Comparison of ENCODE assay signal across 19 mouse cellular contexts in genomic region chr17:75071749-75072148, GRCm38 (mm10).
DNase-seq lines count a peak whose midpoint lies in the region; ATAC-seq and TF ChIP-seq lines count a peak whose summit lies in the region.
"Had no signal": no experiment of that assay in that cellular context is flagged by ENCODE, and none has a peak within 500 bp of the region (broad histone marks: within the 10 kb centered on the region; RNA-seq: fewer than 3 reads in every experiment).

No protein-coding gene starts in this region.

- H3K4me3 ChIP-seq in MEL (ENCODE audit: control insufficient read depth in 1 of 2, insufficient read depth in 1 of 2, low read depth in 2 of 2, low read length in 2 of 2), result no peak overlapping the region
- no peak overlapping the region for H3K4me3 ChIP-seq in heart, embryonic 14.5 days (ENCODE audit: control insufficient read depth in 1 of 2, insufficient read depth in 1 of 2, low read depth in 1 of 2, low read length in 2 of 2)
- no peak overlapping the region for H3K4me3 ChIP-seq in liver, embryonic 14.5 days (ENCODE audit: insufficient read depth in 1 of 2, low read depth in 2 of 2, low read length in 2 of 2)
- H3K4me3 ChIP-seq: hindbrain, embryonic 15.5 days; limb, embryonic 10.5 days; midbrain, embryonic 10.5 days; neural tube, embryonic 15.5 days had no signal

- H3K27ac ChIP-seq in MEL (ENCODE audit: control insufficient read depth, low read depth, low read length), result peak overlapping the region; percentile 11; the same call in 1 of the 2 replicates
- peak overlapping the region; percentile 50 to 88; a peak in 3 of 4 replicates for H3K27ac ChIP-seq in heart, embryonic 14.5 days (replicated peaks in 1 of 2; ENCODE audit: control insufficient read depth in 1 of 2, insufficient read depth in 1 of 2, low read depth in 2 of 2, low read length in 2 of 2)
- H3K27ac ChIP-seq in liver, embryonic 14.5 days, result no peak overlapping the region
- H3K27ac ChIP-seq: hindbrain, embryonic 15.5 days; limb, embryonic 10.5 days; midbrain, embryonic 10.5 days; neural tube, embryonic 15.5 days had no signal

- no peak overlapping the region for H3K4me2 ChIP-seq in heart, embryonic 14.5 days (ENCODE audit: low read length)
- peak overlapping the region; percentile 34 for H3K4me2 ChIP-seq in liver, embryonic 14.5 days (ENCODE audit: low read depth)
- H3K4me2 ChIP-seq: hindbrain, embryonic 15.5 days; neural tube, embryonic 15.5 days had no signal

- no peak for TF ChIP-seq CTCF in MEL (IDR thresholded peaks at IDR 0.05 in 2 of 3, conservative IDR thresholded peaks at IDR 0.05 in 1 of 3; ENCODE audit: control insufficient read depth in 1 of 3, insufficient read depth in 1 of 3, low read depth in 2 of 3, low read length in 3 of 3, poor library complexity in 1 of 3, severe bottlenecking in 1 of 3)
- no peak for TF ChIP-seq CTCF in liver, embryonic 14.5 days (IDR thresholded peaks at IDR 0.05; ENCODE audit: low read depth)

- peaks cover 8 to 20% of the 10 kb centered on the region in 2 experiments for H3K4me1 ChIP-seq in MEL (ENCODE audit: control insufficient read depth in 1 of 2, insufficient read depth in 2 of 2, low read length in 2 of 2)
- H3K4me1 ChIP-seq in heart, embryonic 14.5 days (ENCODE audit: control insufficient read depth in 2 of 2, insufficient read depth in 2 of 2, low read length in 2 of 2), result peaks cover 38 to 70% of the 10 kb centered on the region in 2 experiments
- H3K4me1 ChIP-seq in liver, embryonic 14.5 days (replicated peaks; ENCODE audit: control insufficient read depth in 2 of 2, insufficient read depth in 2 of 2, low read length in 1 of 2), result peaks cover 0 to 23% of the 10 kb centered on the region in 2 experiments; a peak in 3 of 4 replicates
- H3K4me1 ChIP-seq: hindbrain, embryonic 15.5 days had no signal

- no peak for TF ChIP-seq RAD21 in MEL (IDR thresholded peaks at IDR 0.05; ENCODE audit: low read depth, low read length)

- ATAC-seq in heart, embryonic 14.5 days (ENCODE audit: insufficient number of reproducible peaks, insufficient read depth, low FRiP score, low read depth), result no peak
- ATAC-seq in liver, embryonic 14.5 days (ENCODE audit: insufficient read depth), result peak; percentile 43
- ATAC-seq in monocyte, adult 5-6 weeks (replicated peaks; ENCODE audit: insufficient number of reproducible peaks, low FRiP score, low TSS enrichment, poor library complexity, severe bottlenecking), result no peak
- ATAC-seq: CD4-positive, CD25-positive, alpha-beta regulatory T cell, adult 4 months had no signal

- WGBS in heart, embryonic 14.5 days, result 35% methylated on average over 2 of the region's 2 CpGs
- 22% methylated on average over 2 of the region's 2 CpGs for WGBS in liver, embryonic 14.5 days (ENCODE audit: insufficient replicate concordance)

- no peaks in the 10 kb centered on the region for H3K79me2 ChIP-seq in MEL (ENCODE audit: control insufficient read depth, insufficient read depth, low read length, poor library complexity)

- no peak overlapping the region for H3K9ac ChIP-seq in MEL (ENCODE audit: control insufficient read depth, low read depth, low read length, poor library complexity, severe bottlenecking)
- H3K9ac ChIP-seq in heart, embryonic 14.5 days (ENCODE audit: low read length), result no peak overlapping the region
- no peak overlapping the region for H3K9ac ChIP-seq in liver, embryonic 14.5 days (replicated peaks)
- H3K9ac ChIP-seq: hindbrain, embryonic 15.5 days; neural tube, embryonic 15.5 days had no signal

- no peak for TF ChIP-seq EP300 in MEL (IDR thresholded peaks at IDR 0.05; ENCODE audit: low read depth in 1 of 2, low read length in 2 of 2)
- TF ChIP-seq EP300 in liver, embryonic 14.5 days (IDR thresholded peaks at IDR 0.05; ENCODE audit: low read depth), result no peak

- H3K9me3 ChIP-seq in MEL (replicated peaks; ENCODE audit: insufficient read depth, low read length), result no peaks in the 10 kb centered on the region
- no peaks in the 10 kb centered on the region for H3K9me3 ChIP-seq in heart, embryonic 14.5 days (ENCODE audit: control insufficient read depth, low read length)
- no peaks in the 10 kb centered on the region for H3K9me3 ChIP-seq in liver, embryonic 14.5 days (ENCODE audit: control insufficient read depth, low read length)
- H3K9me3 ChIP-seq: hindbrain, embryonic 15.5 days; limb, embryonic 10.5 days; midbrain, embryonic 10.5 days; neural tube, embryonic 15.5 days had no signal

- no peaks in the 10 kb centered on the region for H3K27me3 ChIP-seq in MEL (ENCODE audit: control insufficient read depth in 1 of 2, insufficient read depth in 2 of 2, low read length in 2 of 2)
- H3K27me3 ChIP-seq in heart, embryonic 14.5 days (ENCODE audit: control insufficient read depth, insufficient read depth, low read length), result no peaks in the 10 kb centered on the region
- H3K27me3 ChIP-seq in liver, embryonic 14.5 days (ENCODE audit: control insufficient read depth, insufficient read depth, low read length), result no peaks in the 10 kb centered on the region
- H3K27me3 ChIP-seq: neural tube, embryonic 15.5 days had no signal

- no peak for TF ChIP-seq POLR2A in MEL (IDR thresholded peaks at IDR 0.05; ENCODE audit: control insufficient read depth in 1 of 2, insufficient read depth in 1 of 2, low read depth in 1 of 2, low read length in 2 of 2, poor library complexity in 1 of 2)

- H3K36me3 ChIP-seq in MEL (ENCODE audit: control insufficient read depth in 1 of 2, insufficient read depth in 2 of 2, low read length in 2 of 2), result peaks cover 0 to 18% of the 10 kb centered on the region in 2 experiments; a peak in 2 of 4 replicates
- H3K36me3 ChIP-seq in heart, embryonic 14.5 days (ENCODE audit: control insufficient read depth, insufficient read depth, low read length), result no peaks in the 10 kb centered on the region
- no peaks in the 10 kb centered on the region for H3K36me3 ChIP-seq in liver, embryonic 14.5 days (replicated peaks; ENCODE audit: control insufficient read depth, insufficient read depth, low read depth)
- H3K36me3 ChIP-seq: hindbrain, embryonic 15.5 days; midbrain, embryonic 10.5 days; neural tube, embryonic 15.5 days had no signal

- no peak for DNase-seq in MEL (ENCODE audit: low read depth, low spot score)
- DNase-seq in heart, adult 11 months, result peak; percentile 97
- DNase-seq in liver, embryonic 14.5 days (ENCODE audit: low read depth in 3 of 3, low spot score in 3 of 3), result no peak
- DNase-seq in kidney, postnatal 14 days, result no peak
- no peak for DNase-seq in layer of hippocampus, postnatal 10 days (ENCODE audit: low spot score in 2 of 2)
- DNase-seq: adrenal gland, postnatal 10 days; cerebellum, adult 9-10 months; gastrocnemius, postnatal 36 days; kidney, adult 11 months; kidney, postnatal 4 days; retina, postnatal 1 day; thymus, postnatal 14 days had no signal

TF ChIP-seq in MEL, 35 proteins besides CTCF, POLR2A, EP300 and RAD21:
- no peak for TF ChIP-seq NELFE (IDR thresholded peaks at IDR 0.05; ENCODE audit: low read depth, low read length)
- no peak for TF ChIP-seq SMC3 (IDR thresholded peaks at IDR 0.05; ENCODE audit: low read depth, low read length)
- TF ChIP-seq ZC3H11A (IDR thresholded peaks at IDR 0.05; ENCODE audit: low read depth, low read length), result no peak
- no peak for TF ChIP-seq POLR2AphosphoS2 (IDR thresholded peaks at IDR 0.05; ENCODE audit: low read length)
- no peak for TF ChIP-seq HCFC1 (IDR thresholded peaks at IDR 0.05; ENCODE audit: low read depth, low read length)
- no peak; the same call in 1 of the 2 replicates for TF ChIP-seq GATA1 (IDR thresholded peaks at IDR 0.05; ENCODE audit: low read depth, low read length)
- no peak for TF ChIP-seq ZKSCAN1 (IDR thresholded peaks at IDR 0.05; ENCODE audit: low read depth, low read length)
- no peak for TF ChIP-seq RCOR1 (IDR thresholded peaks at IDR 0.05; ENCODE audit: low read depth, low read length)
- TF ChIP-seq MAFK (IDR thresholded peaks at IDR 0.05; ENCODE audit: borderline replicate concordance, low read depth, low read length), result no peak
- no peak for TF ChIP-seq MAZ (IDR thresholded peaks at IDR 0.05; ENCODE audit: low read depth, low read length)
- no peak for TF ChIP-seq MYC (IDR thresholded peaks at IDR 0.05; ENCODE audit: low read depth, low read length)
- TF ChIP-seq ETS1 (IDR thresholded peaks at IDR 0.05; ENCODE audit: low read depth, low read length), result no peak
- no peak for TF ChIP-seq ELF1 (IDR thresholded peaks at IDR 0.05; ENCODE audit: low read depth, low read length)
- TF ChIP-seq NRF1 (IDR thresholded peaks at IDR 0.05; ENCODE audit: insufficient read depth, low read depth, low read length, poor library complexity, severe bottlenecking), result no peak
- TF ChIP-seq MEF2A (IDR thresholded peaks at IDR 0.05; ENCODE audit: extremely low read depth, insufficient replicate concordance, low read depth, low read length, poor library complexity, severe bottlenecking), result no peak
- no peak for TF ChIP-seq USF1 (IDR thresholded peaks at IDR 0.05; ENCODE audit: low read depth, low read length)
- no peak for TF ChIP-seq ZNF384 (IDR thresholded peaks at IDR 0.05; ENCODE audit: low read depth, low read length)
- TF ChIP-seq USF2 (IDR thresholded peaks at IDR 0.05; ENCODE audit: borderline replicate concordance in 1 of 2, insufficient read depth in 1 of 2, low read depth in 1 of 2, low read length in 2 of 2), result no peak
- TF ChIP-seq TAL1 (IDR thresholded peaks at IDR 0.05; ENCODE audit: low read length), result no peak; the same call in 1 of the 2 replicates
